Mouse (Mus musculus) left cerebral cortex, postnatal 25 days (tissue): ENCODE results near the gene Icam5. TPM values are rescaled to one million over a fixed set of nuclear protein-coding genes. Genes with fewer than 3 reads are reported as not detected.

Source experiments
- DNase-seq, 2 experiments: peaks; one replicate each; pipeline ENCODE4 v3.0.0; 2022; ENCODE audit warnings: low spot score in 2 of 2, mixed read lengths in 1 of 2
- intact Hi-C: fragments of 180-260 bp; cut with DNase I; formaldehyde crosslinking; loops from one replicate; pipeline ENCODE4 v1.15.1; 2025
- microRNA-seq, 2 experiments: library from miRNA; unstranded; fragments of <30 nt; microRNA quantifications; one replicate each; pipeline ENCODE4 v1.2.0; 2022
- total RNA-seq, 2 experiments: library from RNA; stranded (reverse); gene quantifications; 2 replicates each; pipeline ENCODE4 v1.2.3; 2021

Icam5 gene
- total RNA-seq, 2 experiments from 2014 or later = 236 to 267 TPM

- intact Hi-C loops = no loop called here
- DNase-seq = no peak
Observed at GRCm38 (mm10) chr9:21074173-21074572, 42.3 kb downstream of the Icam5 start.

DNA sequence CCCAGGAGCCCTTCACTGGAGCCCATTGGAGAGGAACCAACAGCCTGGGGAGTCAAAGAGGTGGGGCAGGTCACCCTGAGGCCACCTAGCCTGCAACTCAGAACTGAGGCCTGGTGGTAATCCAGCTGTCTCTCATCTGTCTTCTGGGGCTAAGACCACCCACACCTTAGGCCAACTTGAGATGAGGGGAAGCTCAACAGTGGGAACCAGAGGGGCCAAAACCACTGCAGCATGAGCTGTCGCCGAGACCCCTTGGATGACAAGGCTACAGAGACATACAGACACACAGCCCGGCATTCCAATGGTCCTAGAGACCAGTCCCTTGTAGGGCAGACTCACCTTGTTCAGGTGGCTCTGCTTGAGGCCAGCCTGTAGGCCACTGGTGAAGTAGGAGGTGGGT, 43.8 kb downstream of the Icam5 start:
- intact Hi-C loops = no loop called here
- DNase-seq = no peak

DNA sequence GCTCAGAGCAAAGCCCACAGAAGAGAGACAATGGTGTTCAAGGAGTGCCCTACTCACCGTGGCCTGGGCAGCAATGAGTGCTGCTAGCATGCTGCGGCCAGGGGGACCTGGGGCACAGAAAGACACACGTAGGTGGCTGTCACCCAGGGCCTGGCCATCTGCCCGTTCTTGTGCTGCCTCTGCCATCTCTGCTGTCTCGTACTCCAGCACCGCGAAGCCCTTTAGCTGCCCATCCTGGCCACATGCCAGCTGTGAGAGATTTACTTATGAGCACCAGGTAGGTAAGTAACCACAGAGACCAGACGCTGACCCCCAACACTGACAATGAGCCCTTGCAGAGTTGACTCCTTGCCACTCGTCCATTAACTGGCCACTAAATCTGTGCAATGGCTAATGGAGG, 49.3 kb downstream of the Icam5 start:
- intact Hi-C loops = no loop called here
- DNase-seq = no peak

GRCm38 (mm10) chr9:21083324-21083723, 51.5 kb downstream of the Icam5 start:
- DNase-seq = no peak
- intact Hi-C loops = no loop called here

Small RNAs within 50 kb of the gene (microRNA-seq; reads per million reads assigned to microRNA genes)
- gene Mir1900 (0 to 0.34 reads per million in 2 experiments), gene Mir7082 (0 to 2.4 reads per million in 2 experiments)

Other genes starting within 250 kb of the Icam5 start
- 1 to 10 TPM; 1.5 to 1.8 TPM for gene Col5a3, start 217.0 kb upstream of the Icam5 start, total RNA-seq
- gene Rdh8, start 213.6 kb upstream of the Icam5 start, total RNA-seq = not detected
- gene A230050P20Rik, start 163.4 kb upstream of the Icam5 start, total RNA-seq = 10 to 100 TPM; 60.1 to 69.1 TPM
- 10 to 100 TPM in 1 of 2 experiments, 1 to 10 TPM in 1; 9.0 to 10.2 TPM for gene Angptl6, start 152.3 kb upstream of the Icam5 start, total RNA-seq
- gene Ppan, start 143.9 kb upstream of the Icam5 start, total RNA-seq = 10 to 100 TPM; 19.9 to 21.1 TPM
- 100 to 1,000 TPM; 113 to 123 TPM for gene Eif3g, start 133.4 kb upstream of the Icam5 start, total RNA-seq
- 10 to 100 TPM; 40.0 to 42.9 TPM for gene Dnmt1, start 72.2 kb upstream of the Icam5 start, total RNA-seq
- 1 to 10 TPM; 2.2 to 2.8 TPM for gene S1pr2, start 55.3 kb upstream of the Icam5 start, total RNA-seq
- 10 to 100 TPM; 61.5 to 64.2 TPM for gene Mrpl4, start 29.3 kb upstream of the Icam5 start, total RNA-seq
- gene Icam1, start 16.1 kb upstream of the Icam5 start, total RNA-seq = 1 to 10 TPM; 3.3 to 3.5 TPM
- 1 to 10 TPM in 1 of 2 experiments, under 1 TPM in 1; 0.80 to 1.1 TPM for gene Icam4, start 2.7 kb upstream of the Icam5 start, total RNA-seq
- 1 to 10 TPM in 1 of 2 experiments, not detected in 1; 1.3 TPM for gene Zglp1, start 35.0 kb downstream of the Icam5 start, total RNA-seq
- 1 to 10 TPM; 1.5 to 2.6 TPM for gene Gm49373, start 41.0 kb downstream of the Icam5 start, total RNA-seq
- 10 to 100 TPM; 59.2 to 63.0 TPM for gene Fdx1l, start 41.5 kb downstream of the Icam5 start, total RNA-seq
- gene Gm38431, start 59.9 kb downstream of the Icam5 start, total RNA-seq = 1 to 10 TPM; 1.6 to 3.0 TPM
- gene Raver1, start 59.9 kb downstream of the Icam5 start, total RNA-seq = 10 to 100 TPM; 26.4 to 27.9 TPM
- gene Tyk2, start 99.2 kb downstream of the Icam5 start, total RNA-seq = 10 to 100 TPM; 11.6 to 12.7 TPM
- 100 to 1,000 TPM; 144 to 153 TPM for gene Cdc37, start 117.9 kb downstream of the Icam5 start, total RNA-seq
- gene Pde4a, start 133.6 kb downstream of the Icam5 start, total RNA-seq = 10 to 100 TPM; 88.9 to 94.4 TPM
- 10 to 100 TPM; 49.2 to 51.0 TPM for gene Keap1, start 207.3 kb downstream of the Icam5 start, total RNA-seq
- gene S1pr5, start 216.4 kb downstream of the Icam5 start, total RNA-seq = 1 to 10 TPM; 7.8 to 8.3 TPM
- gene Atg4d, start 233.2 kb downstream of the Icam5 start, total RNA-seq = 10 to 100 TPM; 40.7 to 49.2 TPM